Mouse (Mus musculus) liver, postnatal 0 days (tissue): ENCODE measurements at regions not wholly inside any gene's neighbourhood (a gene's known extent, or its start where the extent isn't known, plus 50 kb on each side); places are given as distances from the start of the nearest gene placed in this dataset.

ENCODE experiments used
- CTCF ChIP-seq: sonication (generic); IDR thresholded peaks from 2 replicates; pipeline ENCODE4 v1.5.1; 2016; ENCODE audit warnings: antibody characterized with exemption, low read depth
- EP300 ChIP-seq: IDR thresholded peaks from 2 replicates; pipeline ENCODE4 v1.6.1; 2016; ENCODE audit warnings: antibody characterized with exemption, low read depth, mild to moderate bottlenecking

- TF ChIP-seq CTCF, result no peak
- no peak for TF ChIP-seq EP300
These were observed 248.4 kb downstream of the Barhl2 start for GRCm38 (mm10) chr5:106209543-106209942.
